Mouse (Mus musculus) cortical plate, adult 2 months (tissue): ENCODE measurements at regions not wholly inside any gene's neighbourhood (a gene's known extent, or its start where the extent isn't known, plus 50 kb on each side); places are given as distances from the start of the nearest gene placed in this dataset.
"Not testable (repeated sequence)": the region's sequence is repeated elsewhere in the genome, so short reads cannot be mapped to it uniquely, and the experiment has no call there.

ENCODE experiments used
- CTCF ChIP-seq: fragments of 200-500 bp; IDR thresholded peaks from 2 replicates; pipeline ENCODE4 v1.5.1; 2011; ENCODE audit warnings: mild to moderate bottlenecking, control low read depth, low read length; ENCODE audit not compliant: insufficient read depth; ENCODE audit errors: extremely low read depth
- POLR2A ChIP-seq: fragments of 200-500 bp; IDR thresholded peaks from 2 replicates; pipeline ENCODE4 v1.6.1; 2011; ENCODE audit warnings: mild to moderate bottlenecking, low read length, control low read depth; ENCODE audit not compliant: insufficient read depth; ENCODE audit errors: extremely low read depth

GRCm38 (mm10) chr6:22444856-22445255, 88.8 kb upstream of the Fam3c start:
- TF ChIP-seq CTCF, POLR2A: not testable (repeated sequence)
